Comparison of ENCODE assay signal across 8 mouse cellular contexts in genomic region chr14:76415781-76416301, GRCm38 (mm10). TPM values are rescaled to one million over a fixed set of nuclear protein-coding genes. Genes with fewer than 3 reads are reported as not detected.
DNase-seq lines count a peak whose midpoint lies in the region; ATAC-seq and TF ChIP-seq lines count a peak whose summit lies in the region.

No protein-coding gene starts in this region.

- intact Hi-C loops in heart, postnatal 10 days (cut with DNase I): loop anchor here (5.0 kb wide), 1 partner anchor 56 kb away; no protein-coding TSS in a partner anchor

- no peaks in the 10 kb centered on the region; the same call in 1 of the 2 replicates for H3K4me1 ChIP-seq in bone marrow, adult 2 months (ENCODE audit: control insufficient read depth, insufficient read depth, low read length)
- peaks cover 72% of the 10 kb centered on the region for H3K4me1 ChIP-seq in forebrain, embryonic 10.5 days
- peaks cover 8% of the 10 kb centered on the region for H3K4me1 ChIP-seq in lung, adult 2 months (ENCODE audit: control insufficient read depth, insufficient read depth, low read length)

- H3K9me3 ChIP-seq in forebrain, embryonic 10.5 days: no peaks in the 10 kb centered on the region

- no peaks in the 10 kb centered on the region for H3K27me3 ChIP-seq in forebrain, embryonic 10.5 days (ENCODE audit: poor library complexity, severe bottlenecking)

- WGBS in bone marrow, adult 2 months: 2% methylated on average over 38 of the region's 38 CpGs
- under 1% methylated on average over 33 of the region's 38 CpGs for WGBS in forebrain, embryonic 10.5 days
- WGBS in lung, adult 2 months: under 1% methylated on average over 33 of the region's 38 CpGs

- no peak for TF ChIP-seq CTCF in bone marrow, adult 2 months (IDR thresholded peaks at IDR 0.05; ENCODE audit: control insufficient read depth, insufficient read depth, low read length)
- no peak for TF ChIP-seq CTCF in lung, adult 2 months (IDR thresholded peaks at IDR 0.05; ENCODE audit: insufficient read depth, low read length)

- peak; percentile 54 for DNase-seq in forebrain, embryonic 10.5 days (ENCODE audit: extremely low spot score, low spot score)
- peak; percentile 57 to 58 for DNase-seq in heart, postnatal 10 days
- DNase-seq in layer of hippocampus, adult 18-20 months (ENCODE audit: low spot score in 2 of 2): peak; percentile 52 to 74
- DNase-seq in lung, adult 2 months: peak; percentile 60
- DNase-seq in ovary, adult 18-20 months (ENCODE audit: low spot score): peak; percentile 49
- peak; percentile 51 to 60 for DNase-seq in thymus, postnatal 36 days

- peak overlapping the region; percentile 4; the same call in 1 of the 2 replicates for H3K27ac ChIP-seq in bone marrow, adult 2 months (ENCODE audit: control insufficient read depth, insufficient read depth, low read depth, low read length, poor library complexity)
- H3K27ac ChIP-seq in forebrain, embryonic 10.5 days: peak overlapping the region; percentile 99

- H3K36me3 ChIP-seq in forebrain, embryonic 10.5 days (replicated peaks): peaks cover 43% of the 10 kb centered on the region

- H3K4me3 ChIP-seq in bone marrow, adult 2 months (replicated peaks; ENCODE audit: control insufficient read depth, low read depth, low read length): peak overlapping the region; percentile 36
- peak overlapping the region; percentile 93 for H3K4me3 ChIP-seq in forebrain, embryonic 10.5 days
- peak overlapping the region; percentile 99 for H3K4me3 ChIP-seq in lung, adult 2 months (replicated peaks; ENCODE audit: extremely low read depth, low read depth, low read length)

- peak; percentile 4 for ATAC-seq in CD4-positive, CD25-positive, alpha-beta regulatory T cell, adult 4 months

- no peak for TF ChIP-seq POLR2A in bone marrow, adult 2 months (IDR thresholded peaks at IDR 0.05; ENCODE audit: borderline replicate concordance, control insufficient read depth, low read depth, low read length)
- TF ChIP-seq POLR2A in lung, adult 2 months (IDR thresholded peaks at IDR 0.05; ENCODE audit: borderline replicate concordance, extremely low read depth, low read depth, low read length): 0 out of 2 replicates have a peak, but pooled peaks have one; percentile 25

RNA-seq across cellular contexts. Expression of gene Tsc22d1, which starts 1.1 kb away (rescaled TPM):
- polyA plus RNA-seq in CD4-positive, CD25-positive, alpha-beta regulatory T cell, adult 4 months (2017; shearing (Covaris generic)): 1 to 10 TPM; 9.0 to 9.2 TPM
- 118 and 128 TPM in 2 replicates for polyA plus RNA-seq in bone marrow, adult 2 months (2011; ENCODE audit: insufficient read depth, insufficient read length, low replicate concordance, missing spikeins)
- 256 and 273 TPM in 2 replicates for polyA plus RNA-seq in forebrain, embryonic 10.5 days (2016; fragmentation: Nextera tagmentation; extraction: Ambion mirVana)
- total RNA-seq in heart, postnatal 10 days (2021): 100 to 1,000 TPM; 366 to 428 TPM
- total RNA-seq in layer of hippocampus, adult 18-20 months (2021): 100 to 1,000 TPM; 533 to 545 TPM
- 163 and 215 TPM in 2 replicates for polyA plus RNA-seq in lung, adult 2 months (2012; rRNA removed)

Comparison
In these comparisons a context has a peak if more than half of its experiments do, and no peak if none do; other contexts are left out.
1. Peak in every context shown above with its lines: DNase-seq, ATAC-seq, H3K4me3 ChIP-seq and H3K27ac ChIP-seq.
2. H3K4me3 ChIP-seq: peak in every context shown above with its lines; median percentile 99 in lung, adult 2 months; 93 in forebrain, embryonic 10.5 days; 36 in bone marrow, adult 2 months.
3. RNA of gene Tsc22d1, which starts 1.1 kb away (polyA plus RNA-seq): 256 to 273 TPM in forebrain, embryonic 10.5 days, 163 to 215 TPM in lung, adult 2 months and 118 to 128 TPM in bone marrow, adult 2 months; 9.0 to 9.2 TPM in CD4-positive, CD25-positive, alpha-beta regulatory T cell, adult 4 months; every median in the first group is over 10 times any median in the second.